Mouse (Mus musculus): ENCODE data around the gene Cenpu.

Gene Cenpu

GRCm38 (mm10) chr8:46550058-46550457 lies 1.8 kb upstream of the Cenpu start:
- no peak for DNase-seq (ENCODE audit: low read depth, low spot score)

- DNase-seq (ENCODE audit: low read depth, low spot score) = no peak
Observed at GRCm38 (mm10) chr8:46551029-46551428, 799 bp upstream of the Cenpu start.

- no peak for DNase-seq (ENCODE audit: low read depth, low spot score)
Observed at GRCm38 (mm10) chr8:46552441-46552765, 575 bp downstream of the Cenpu start.

- peak; percentile 71 for DNase-seq (ENCODE audit: low read depth, low spot score)
Observed at GRCm38 (mm10) chr8:46559428-46559827, 7.6 kb downstream of the Cenpu start.

- no peak for DNase-seq (ENCODE audit: low read depth, low spot score)
Observed at GRCm38 (mm10) chr8:46562333-46562732, 10.5 kb downstream of the Cenpu start.

- no peak for DNase-seq (ENCODE audit: low read depth, low spot score)
Observed at GRCm38 (mm10) chr8:46566914-46567529, 15.2 kb downstream of the Cenpu start.

- no peak for DNase-seq (ENCODE audit: low read depth, low spot score)
Observed at GRCm38 (mm10) chr8:46567946-46568345, 16.1 kb downstream of the Cenpu start.

GRCm38 (mm10) chr8:46568942-46569341 lies 17.1 kb downstream of the Cenpu start:
- peak; percentile 48 for DNase-seq (ENCODE audit: low read depth, low spot score)

- no peak for DNase-seq (ENCODE audit: low read depth, low spot score)
Observed at GRCm38 (mm10) chr8:46569659-46570441, 18.0 kb downstream of the Cenpu start.

GRCm38 (mm10) chr8:46570673-46571072 lies 18.8 kb downstream of the Cenpu start:
- DNase-seq (ENCODE audit: low read depth, low spot score) = no peak

- peak; percentile 69 for DNase-seq (ENCODE audit: low read depth, low spot score)
Observed at GRCm38 (mm10) chr8:46573446-46573845, 21.6 kb downstream of the Cenpu start.

GRCm38 (mm10) chr8:46573964-46574363 lies 22.1 kb downstream of the Cenpu start:
- peak; percentile 30 for DNase-seq (ENCODE audit: low read depth, low spot score)

GRCm38 (mm10) chr8:46578794-46579193 lies 27.0 kb downstream of the Cenpu start:
- no peak for DNase-seq (ENCODE audit: low read depth, low spot score)

- DNase-seq (ENCODE audit: low read depth, low spot score) = peak; percentile 80
Observed at GRCm38 (mm10) chr8:46584328-46584727, 32.5 kb downstream of the Cenpu start.

GRCm38 (mm10) chr8:46585576-46585975 lies 33.7 kb downstream of the Cenpu start:
- DNase-seq (ENCODE audit: low read depth, low spot score) = no peak

GRCm38 (mm10) chr8:46587911-46588310 lies 36.1 kb downstream of the Cenpu start:
- DNase-seq (ENCODE audit: low read depth, low spot score) = no peak

GRCm38 (mm10) chr8:46588663-46589062 lies 36.8 kb downstream of the Cenpu start:
- DNase-seq (ENCODE audit: low read depth, low spot score) = no peak

- no peak for DNase-seq (ENCODE audit: low read depth, low spot score)
Observed at GRCm38 (mm10) chr8:46593067-46593466, 41.2 kb downstream of the Cenpu start.

- DNase-seq (ENCODE audit: low read depth, low spot score) = no peak
Observed at GRCm38 (mm10) chr8:46593772-46594171, 41.9 kb downstream of the Cenpu start.

GRCm38 (mm10) chr8:46595593-46595992 lies 43.8 kb downstream of the Cenpu start:
- DNase-seq (ENCODE audit: low read depth, low spot score) = no peak

GRCm38 (mm10) chr8:46596530-46596929 lies 44.7 kb downstream of the Cenpu start:
- no peak for DNase-seq (ENCODE audit: low read depth, low spot score)

GRCm38 (mm10) chr8:46597411-46597810 lies 45.6 kb downstream of the Cenpu start:
- no peak for DNase-seq (ENCODE audit: low read depth, low spot score)

- DNase-seq (ENCODE audit: low read depth, low spot score) = no peak
Observed at GRCm38 (mm10) chr8:46598114-46598513, 46.3 kb downstream of the Cenpu start.
